Mouse (Mus musculus) WW6 (cell line): Measurements from ENCODE around the gene Asic5.

Experiments used
- DNase-seq: peaks from one replicate; pipeline ENCODE4 v3.0.0-alpha.2; 2013; ENCODE audit warnings: low read depth, low spot score

Gene Asic5

DNA sequence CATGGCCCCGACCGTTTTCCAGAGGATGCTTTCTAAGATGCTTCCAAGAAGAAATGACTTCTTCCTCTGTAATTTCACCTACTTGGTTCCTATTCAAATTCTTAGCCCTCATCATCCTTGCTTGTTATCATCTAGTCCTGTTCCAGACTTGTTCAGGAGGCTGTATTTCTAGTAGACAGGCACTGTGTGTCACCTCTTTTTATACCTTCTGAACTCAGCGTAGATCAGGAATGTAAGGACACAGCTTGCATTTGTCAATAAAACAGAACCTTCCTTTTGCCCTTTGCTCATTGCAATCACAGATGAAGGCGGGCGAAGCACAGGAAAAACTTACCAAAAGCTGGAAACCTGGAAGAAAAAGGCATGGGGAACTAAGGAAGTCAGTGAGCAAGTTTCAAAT is at the start of gene Asic5:
Gene Asic5 (plus strand): TSS at position 301 of the 400 bp plus-strand sequence.
- DNase-seq = no peak

DNA sequence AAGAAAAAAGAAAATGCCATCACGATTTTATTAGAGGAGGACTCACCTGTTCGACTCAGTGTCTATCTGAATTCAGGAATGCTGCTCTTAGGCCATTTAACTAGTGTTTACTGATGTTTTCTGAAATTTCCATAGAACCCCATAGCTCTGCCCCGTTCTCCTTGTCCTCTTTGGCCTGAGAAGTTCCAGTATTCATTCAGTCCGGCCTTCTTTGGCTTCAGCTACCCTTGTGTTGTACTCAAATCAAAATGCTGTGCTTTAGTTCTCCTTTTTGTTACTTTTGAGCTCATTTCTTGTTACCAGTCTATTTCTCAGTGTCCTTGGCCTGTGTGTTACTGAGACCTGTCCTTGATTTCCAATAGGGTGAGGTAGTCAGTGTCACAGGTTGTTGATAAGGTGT is 48.7 kb upstream of the Asic5 start:
- DNase-seq = no peak

DNA sequence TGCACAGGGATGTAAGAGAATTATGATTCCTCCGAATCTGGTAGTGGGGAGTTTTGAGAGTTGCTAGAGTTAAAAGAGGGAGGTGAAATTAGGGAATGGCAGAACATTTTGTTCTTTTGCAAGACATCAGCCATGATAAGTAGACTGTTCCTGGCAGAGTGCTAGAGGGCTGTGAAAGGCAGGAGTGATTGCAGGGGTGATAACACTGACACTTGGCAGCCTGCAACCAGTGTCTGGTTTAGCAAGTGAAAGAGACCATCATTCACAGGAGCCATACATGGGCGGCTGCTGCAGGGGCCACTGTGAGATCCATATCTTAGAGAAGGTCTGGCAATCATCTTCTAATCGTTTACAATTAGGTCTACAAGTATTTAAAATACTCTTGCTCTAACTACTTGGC is 43.2 kb upstream of the Asic5 start:
- no peak for DNase-seq

DNA sequence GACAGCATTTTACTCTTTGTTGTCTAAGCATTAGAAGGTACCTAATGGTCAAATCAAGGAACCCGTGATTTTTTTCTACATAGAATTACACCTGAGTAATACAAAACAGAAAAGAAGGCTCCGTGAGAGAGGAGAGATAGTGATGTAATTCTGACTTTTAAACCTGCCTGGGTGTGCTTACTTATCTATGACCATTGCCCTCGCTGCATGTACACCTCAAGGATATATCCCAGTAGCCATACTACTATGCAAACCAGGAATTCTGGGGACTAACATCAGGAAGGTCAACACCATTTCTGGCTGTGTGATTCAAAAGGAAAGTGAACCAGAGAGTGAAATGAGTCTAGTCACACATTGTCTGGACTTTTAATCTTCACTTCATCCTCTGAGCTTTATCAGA is 39.7 kb upstream of the Asic5 start:
- DNase-seq = no peak

- DNase-seq = no peak
Observed at GRCm38 (mm10) chr3:81943097-81943496, 39.0 kb upstream of the Asic5 start.

DNA sequence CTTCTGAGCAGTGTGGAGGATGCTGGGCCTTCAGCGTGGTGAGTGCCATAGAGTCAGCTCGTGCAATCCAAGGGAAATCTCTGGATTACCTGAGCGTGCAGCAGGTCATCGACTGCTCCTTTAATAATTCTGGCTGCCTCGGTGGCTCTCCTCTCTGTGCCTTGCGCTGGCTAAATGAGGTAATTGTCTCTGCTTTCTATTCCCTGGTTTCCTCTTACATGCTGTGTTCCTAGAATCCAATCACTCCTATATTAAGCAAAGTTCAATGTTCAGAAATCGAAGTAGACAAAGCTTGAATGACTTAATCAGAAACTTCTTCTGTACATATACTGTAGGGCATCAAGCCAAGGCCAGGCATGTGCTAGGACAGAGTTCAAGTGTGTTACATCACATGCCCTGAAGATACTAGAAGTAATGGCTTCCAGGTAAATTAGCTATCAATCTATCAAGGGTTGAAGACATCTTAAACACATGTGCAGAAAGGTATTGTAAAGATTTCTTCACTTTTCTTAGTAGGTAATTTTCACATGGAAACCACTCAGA is 37.2 kb upstream of the Asic5 start:
- DNase-seq = no peak

GRCm38 (mm10) chr3:81949048-81949447 is 33.0 kb upstream of the Asic5 start:
- no peak for DNase-seq

- no peak for DNase-seq
Observed at GRCm38 (mm10) chr3:81951785-81952184, 30.3 kb upstream of the Asic5 start.

DNA sequence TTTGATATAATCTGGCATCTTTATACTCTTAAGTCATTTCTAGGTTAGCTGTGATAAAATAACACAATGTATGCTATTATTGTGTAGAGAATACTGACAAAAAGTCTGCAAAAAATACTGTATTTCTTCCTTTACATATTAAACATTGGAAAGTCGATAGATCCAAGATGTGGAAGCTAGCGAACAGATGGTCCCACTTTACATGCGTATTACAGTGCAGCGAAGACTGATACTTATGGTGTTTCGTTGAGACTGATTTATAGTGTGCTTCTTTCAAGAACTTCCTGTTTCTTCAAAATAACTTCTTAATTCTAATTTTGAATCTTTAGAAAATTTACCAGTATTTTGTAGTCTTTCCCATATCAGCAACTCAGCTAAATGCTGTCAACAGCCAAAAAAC is 24.6 kb upstream of the Asic5 start:
- DNase-seq = no peak

- DNase-seq = no peak
Observed at GRCm38 (mm10) chr3:81961336-81961735, 20.8 kb upstream of the Asic5 start.

DNA sequence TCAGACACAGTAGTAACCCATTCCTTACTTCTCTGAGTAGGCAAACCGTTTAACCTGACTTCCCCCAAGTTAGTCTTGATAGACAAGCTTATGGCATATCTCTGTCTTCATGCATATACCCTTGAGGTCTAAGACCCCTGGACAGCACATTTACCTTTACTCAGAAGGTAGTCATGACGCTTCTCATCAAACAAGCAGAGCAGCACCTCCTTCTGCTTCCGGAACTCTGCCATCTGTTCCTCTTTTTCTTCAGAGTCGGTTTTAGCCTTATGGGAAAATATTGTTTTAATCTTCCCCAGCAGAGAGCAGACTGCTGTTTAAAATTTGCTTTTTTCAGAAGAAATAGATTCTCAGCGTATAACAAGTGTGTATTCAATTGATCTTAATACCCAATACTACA is 18.3 kb upstream of the Asic5 start:
- no peak for DNase-seq

- no peak for DNase-seq
Observed at GRCm38 (mm10) chr3:81964596-81964995, 17.5 kb upstream of the Asic5 start.

- no peak for DNase-seq
Observed at GRCm38 (mm10) chr3:81975607-81976006, 6.5 kb upstream of the Asic5 start.

DNA sequence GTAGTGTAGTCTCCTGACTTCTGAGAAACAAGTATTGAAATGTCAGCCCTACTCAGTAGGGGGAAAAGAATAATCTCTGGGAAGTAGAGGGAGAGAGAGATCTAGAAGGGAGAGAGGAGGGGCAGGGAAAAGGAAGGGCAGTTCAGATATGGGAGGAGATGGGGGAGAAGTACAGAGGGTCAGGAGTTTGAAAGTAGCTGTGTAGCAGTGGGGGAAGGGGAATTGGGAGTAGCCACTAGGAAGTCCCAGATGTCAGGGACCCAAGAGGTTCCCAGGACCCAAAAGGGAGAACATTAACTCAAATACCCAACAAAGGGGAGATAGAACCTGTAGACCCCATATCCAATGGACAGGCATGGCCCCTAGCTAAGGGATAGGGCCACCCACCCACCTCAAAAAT is 6.0 kb upstream of the Asic5 start, which contains the start of gene Tdo2:
Gene Tdo2 (minus strand): TSS at position 101 of the 400 bp plus-strand sequence.
- no peak for DNase-seq

GRCm38 (mm10) chr3:81981576-81981975 is 514 bp upstream of the Asic5 start:
- no peak for DNase-seq

- DNase-seq = no peak
Observed at GRCm38 (mm10) chr3:81983120-81983895, 1.2 kb downstream of the Asic5 start.

GRCm38 (mm10) chr3:81985100-81985499 is 3.0 kb downstream of the Asic5 start:
- no peak for DNase-seq

- DNase-seq = no peak
Observed at GRCm38 (mm10) chr3:81986103-81986502, 4.0 kb downstream of the Asic5 start.

DNA sequence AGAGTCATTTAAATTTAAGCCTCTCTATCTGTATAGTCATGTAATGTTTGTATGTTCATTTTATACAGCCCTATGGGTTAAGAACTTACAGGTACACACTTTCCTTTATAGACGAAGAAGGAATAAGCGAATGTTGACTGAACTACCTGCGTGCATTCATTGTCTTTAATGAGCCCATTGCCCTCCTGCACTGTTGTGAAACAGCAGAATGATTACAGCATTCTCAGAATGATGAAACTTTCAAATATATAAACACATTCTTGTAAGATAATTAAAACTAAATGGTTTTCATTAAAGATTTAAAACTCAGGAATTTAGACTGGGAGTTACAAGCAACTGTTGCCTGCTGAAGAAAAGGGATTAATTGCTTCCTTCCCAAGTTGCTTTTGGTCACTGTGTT is 5.5 kb downstream of the Asic5 start:
- no peak for DNase-seq

DNA sequence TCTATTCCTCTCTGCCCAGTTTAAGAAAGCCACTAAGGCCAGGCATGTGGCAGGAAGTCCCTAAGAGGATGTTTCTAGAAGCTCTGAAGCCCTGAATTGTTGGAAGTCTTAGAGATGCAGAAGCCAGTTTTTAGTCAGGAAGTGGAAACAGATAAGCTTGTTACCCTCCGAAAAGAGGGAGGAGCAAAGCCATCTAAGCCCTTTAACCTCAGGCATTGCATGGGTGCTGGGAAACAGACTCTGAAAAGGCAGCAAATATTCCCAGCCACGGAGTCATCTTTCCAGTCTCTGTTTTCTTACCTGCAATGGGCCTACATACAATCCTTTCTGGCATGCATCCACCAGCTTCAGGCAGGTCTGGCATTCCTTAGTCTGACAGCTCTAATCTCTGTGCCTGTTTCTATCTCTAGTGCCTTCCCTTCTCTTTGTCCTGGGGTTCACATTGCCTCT is 7.6 kb downstream of the Asic5 start:
- DNase-seq = no peak

DNA sequence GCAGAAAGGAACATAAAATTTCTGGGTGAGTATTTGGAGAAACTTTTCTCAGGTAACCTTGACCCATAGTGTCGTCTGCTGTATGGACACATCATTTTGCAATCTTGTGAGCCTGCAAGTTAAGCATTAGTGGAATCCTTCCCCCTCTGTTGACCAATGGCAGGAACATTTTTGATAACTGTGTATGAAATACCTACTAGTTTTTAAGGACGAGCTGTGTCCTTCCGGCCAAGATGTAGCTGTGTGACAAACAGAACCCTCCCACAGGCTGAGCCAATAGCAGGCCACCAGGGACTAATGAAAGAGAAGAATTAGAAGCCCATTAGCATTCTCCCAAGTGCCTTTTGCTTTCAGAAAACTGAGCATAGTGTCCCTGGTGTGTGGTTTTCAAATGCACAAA is 8.4 kb downstream of the Asic5 start:
- DNase-seq = no peak

DNA sequence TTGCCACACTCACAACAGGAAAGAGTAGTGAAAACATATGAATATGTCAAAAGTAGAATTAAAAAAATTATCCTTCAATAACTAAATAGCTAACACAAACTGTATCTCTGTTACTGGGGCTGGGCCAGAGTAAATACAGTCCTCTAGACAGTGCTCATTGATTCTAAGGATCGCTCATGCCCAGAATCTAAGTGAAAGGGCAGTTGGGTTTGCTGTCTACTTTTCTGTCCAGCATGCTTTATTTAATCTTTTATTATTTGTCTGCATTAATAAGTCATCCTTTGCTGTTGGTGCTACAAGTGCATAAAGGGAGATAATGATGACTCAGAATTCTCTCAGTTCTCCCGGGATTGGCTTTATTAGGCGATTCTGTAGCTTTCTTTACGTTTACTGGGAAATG is 13.3 kb downstream of the Asic5 start:
- no peak for DNase-seq

- DNase-seq = no peak
Observed at GRCm38 (mm10) chr3:81995988-81996387, 13.9 kb downstream of the Asic5 start.
